Mouse (Mus musculus) hindbrain, embryonic 14.5 days (tissue): Measurements from ENCODE around the gene Ibtk. TPM values are rescaled to one million over a fixed set of nuclear protein-coding genes. Genes with fewer than 3 reads are reported as not detected.

Source experiments
- ATAC-seq: fragments of 200-750 bp; cut with Nextera tagmentation; 2 replicates; pipeline ENCODE4 v1.8.0; 2017; ENCODE audit warnings: moderate number of reproducible peaks, mild to moderate bottlenecking, moderate TSS enrichment, moderate library complexity; ENCODE audit not compliant: low FRiP score
- DNase-seq: peaks from one replicate; pipeline ENCODE4 v3.0.0-alpha.2; 2015; ENCODE audit warnings: low spot score
- H3K27ac ChIP-seq: fragments of 300-500 bp; sonication (generic); 2 replicates; pipeline ENCODE4 v1.5.1; 2014; ENCODE audit warnings: mild to moderate bottlenecking, moderate library complexity
- H3K27me3 ChIP-seq: fragments of 300-500 bp; sonication (generic); 2 replicates; pipeline ENCODE4 v1.6.1; 2014; ENCODE audit warnings: mild to moderate bottlenecking, low read length, mixed read lengths; ENCODE audit not compliant: control insufficient read depth, insufficient read depth
- H3K36me3 ChIP-seq: fragments of 300-500 bp; sonication (generic); replicated peaks from 2 replicates; pipeline ENCODE4 v1.6.1; 2014; ENCODE audit not compliant: control insufficient read depth, insufficient read depth
- H3K4me1 ChIP-seq: fragments of 300-500 bp; sonication (generic); replicated peaks from 2 replicates; pipeline ENCODE4 v1.6.1; 2014; ENCODE audit warnings: antibody characterized with exemption, low read length, mixed read lengths; ENCODE audit not compliant: control insufficient read depth, insufficient read depth
- H3K4me2 ChIP-seq: fragments of 300-500 bp; sonication (generic); replicated peaks from 2 replicates; pipeline ENCODE4 v1.6.1; 2014; ENCODE audit warnings: mild to moderate bottlenecking, moderate library complexity
- H3K4me3 ChIP-seq: fragments of 300-500 bp; sonication (generic); replicated peaks from 2 replicates; pipeline ENCODE4 v1.5.1; 2014; ENCODE audit warnings: mild to moderate bottlenecking, low read length
- H3K9ac ChIP-seq: fragments of 300-500 bp; sonication (generic); 2 replicates; pipeline ENCODE4 v1.6.1; 2014
- H3K9me3 ChIP-seq: fragments of 300-500 bp; sonication (generic); 2 replicates; pipeline ENCODE4 v1.6.1; 2016; ENCODE audit warnings: low read length; ENCODE audit not compliant: control insufficient read depth
- WGBS: fragments of 180-500 bp; shearing (Covaris S2); extraction: QIAGEN DNeasy Blood & Tissue Kit; methylation state at CpG from one replicate; pipeline ENCODE4 v1.1.7; 2014; 5-methylcytosine and 5-hydroxymethylcytosine counted together
- polyA plus RNA-seq: library from polyadenylated mRNA; unstranded; fragments of >200 nt; fragmentation: Nextera tagmentation; extraction: Ambion mirVana; gene quantifications from 2 replicates; pipeline ENCODE4 v1.2.1, GENCODE M21; 2014

The Ibtk gene
- polyA plus RNA-seq, 1 experiment from 2014 or later: 37.3 TPM

DNA sequence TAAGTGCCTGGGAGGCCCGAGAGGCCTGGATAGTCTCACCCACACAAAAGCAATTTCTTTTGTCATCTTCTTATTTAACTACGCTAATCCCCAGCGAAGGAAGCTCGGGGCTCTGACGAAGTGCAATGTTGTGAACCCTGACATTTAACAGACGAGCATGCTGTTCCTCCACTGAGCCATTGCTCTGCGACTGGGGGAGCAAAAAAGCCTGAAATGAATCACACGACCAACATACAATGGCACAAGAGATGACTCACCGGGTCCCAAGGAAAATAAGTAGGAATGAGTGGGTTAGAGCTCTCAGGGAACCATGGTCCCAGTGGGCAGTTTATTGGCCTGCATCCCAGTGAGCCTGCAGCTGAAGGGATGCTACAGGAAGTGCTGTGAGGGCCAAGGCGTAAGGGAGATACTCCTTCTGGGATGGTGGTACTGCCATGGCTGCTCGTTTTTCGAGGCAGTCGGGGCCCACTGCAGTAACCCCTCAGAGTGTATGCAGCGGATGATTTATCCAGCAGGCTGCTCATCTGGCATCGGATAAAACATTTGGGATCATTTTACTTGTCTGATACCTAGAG, 75.1 kb downstream of the Ibtk start:
- Histone ChIP-seq H3K9me3 (no peaks in the 10 kb centered on the region), H3K4me3 (no peak overlapping the region), H3K4me1 (no peaks in the 10 kb centered on the region; the same call in 1 of the 2 replicates), H3K36me3 (no peaks in the 10 kb centered on the region), H3K27me3 (no peaks in the 10 kb centered on the region), H3K27ac (no peak overlapping the region), H3K9ac (no peak overlapping the region), H3K4me2 (no peak overlapping the region)
- DNase-seq (no peak), ATAC-seq (peak; percentile 55; the same call in 1 of the 2 replicates)
- WGBS: 48% methylated on average over 15 of the region's 15 CpGs

DNA sequence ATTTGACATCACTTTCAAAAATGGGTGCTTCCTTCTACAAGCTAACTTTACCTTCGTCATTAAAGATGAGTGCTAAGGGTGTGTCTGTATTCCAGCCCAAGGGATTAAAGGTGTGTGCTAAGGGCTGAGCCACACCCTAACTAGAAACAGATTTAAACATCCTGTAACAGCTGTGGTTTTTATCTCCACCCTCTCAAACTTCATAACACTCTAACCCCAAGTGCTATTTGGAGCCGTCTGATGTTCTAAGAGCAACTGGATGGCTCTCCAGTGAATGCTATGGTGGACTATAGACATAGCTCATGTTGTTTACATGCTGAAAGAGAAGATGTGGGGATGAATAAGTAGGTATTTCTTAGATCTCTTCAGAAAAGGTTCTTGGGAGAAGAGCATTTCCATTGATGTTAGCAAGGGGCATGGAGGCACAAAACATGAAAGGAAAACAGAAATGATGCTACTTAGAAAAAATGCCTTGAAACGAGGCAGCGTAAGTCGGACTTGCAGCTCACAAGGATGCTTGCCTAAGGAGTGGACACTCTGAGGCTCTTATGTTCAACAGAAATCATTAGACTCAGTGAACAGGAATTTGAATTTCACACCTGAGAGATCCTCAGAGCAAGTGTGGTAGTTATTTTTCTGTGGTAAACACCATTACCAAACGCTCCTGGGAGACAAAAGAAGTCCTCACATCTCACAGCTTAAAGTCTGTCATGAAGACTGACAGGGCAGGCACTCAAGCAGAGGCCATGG, 77.4 kb downstream of the Ibtk start:
- ATAC-seq (no peak), DNase-seq (no peak)
- Histone ChIP-seq H3K27ac (no peak overlapping the region), H3K4me3 (no peak overlapping the region), H3K4me2 (no peak overlapping the region), H3K9ac (no peak overlapping the region), H3K27me3 (no peaks in the 10 kb centered on the region), H3K36me3 (no peaks in the 10 kb centered on the region), H3K4me1 (no peaks in the 10 kb centered on the region; the same call in 1 of the 2 replicates), H3K9me3 (no peaks in the 10 kb centered on the region)
- 89% methylated on average over 6 of the region's 6 CpGs for WGBS

DNA sequence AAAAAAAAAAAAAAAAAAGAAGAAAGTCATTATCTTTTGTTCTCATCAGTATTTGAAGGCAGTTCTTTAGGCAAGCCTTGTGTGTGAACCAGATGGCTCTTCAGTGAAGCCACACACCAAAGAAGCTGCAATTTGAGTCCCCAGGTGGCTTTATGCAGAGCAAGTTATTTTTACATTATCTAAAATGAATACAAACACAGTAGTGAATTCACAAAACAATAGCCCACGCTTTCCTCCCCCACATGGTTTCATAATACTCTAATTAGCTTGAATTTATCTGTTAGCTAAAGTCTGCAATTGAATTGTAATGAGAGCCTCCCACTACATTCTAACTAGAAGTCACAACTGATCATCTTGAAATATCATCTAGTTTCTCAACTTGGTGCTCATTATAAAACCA, 84.8 kb downstream of the Ibtk start:
- H3K4me3 ChIP-seq: no peak overlapping the region
- H3K27ac ChIP-seq: no peak overlapping the region
- H3K36me3 ChIP-seq: no peaks in the 10 kb centered on the region
- H3K9me3 ChIP-seq: no peaks in the 10 kb centered on the region
- H3K27me3 ChIP-seq: no peaks in the 10 kb centered on the region
- DNase-seq: no peak
- peaks cover 4% of the 10 kb centered on the region; the same call in 1 of the 2 replicates for H3K4me1 ChIP-seq
- H3K4me2 ChIP-seq: no peak overlapping the region
- WGBS: 53% methylated on average over 1 of the region's 1 CpGs
- H3K9ac ChIP-seq: no peak overlapping the region
- no peak for ATAC-seq

DNA sequence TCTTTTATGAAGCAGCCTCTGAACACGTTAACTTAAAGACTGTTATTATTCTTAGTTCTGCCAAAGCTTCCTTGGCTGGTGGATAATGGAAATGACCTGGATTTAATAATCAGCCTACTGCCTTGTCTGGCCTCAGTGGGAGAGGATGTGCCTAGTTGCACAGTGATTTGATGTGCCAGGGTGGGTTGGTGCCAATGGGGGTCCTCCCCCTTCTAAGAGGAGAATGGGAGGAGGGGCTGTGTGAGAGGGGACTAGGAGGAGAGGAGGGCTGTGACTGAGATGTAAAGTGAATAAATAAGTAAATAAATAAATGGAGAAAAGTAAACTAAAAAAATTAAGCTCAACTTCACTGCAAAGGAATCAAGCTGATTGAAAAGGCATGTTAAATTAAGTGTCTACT, 85.3 kb downstream of the Ibtk start:
- Histone ChIP-seq H3K9ac (no peak overlapping the region), H3K27me3 (no peaks in the 10 kb centered on the region), H3K4me1 (peaks cover 4% of the 10 kb centered on the region; the same call in 1 of the 2 replicates), H3K36me3 (no peaks in the 10 kb centered on the region), H3K27ac (no peak overlapping the region), H3K4me3 (no peak overlapping the region), H3K4me2 (no peak overlapping the region), H3K9me3 (no peaks in the 10 kb centered on the region)
- WGBS: 53% methylated on average over 1 of the region's 1 CpGs
- DNase-seq: no peak
- ATAC-seq: no peak

DNA sequence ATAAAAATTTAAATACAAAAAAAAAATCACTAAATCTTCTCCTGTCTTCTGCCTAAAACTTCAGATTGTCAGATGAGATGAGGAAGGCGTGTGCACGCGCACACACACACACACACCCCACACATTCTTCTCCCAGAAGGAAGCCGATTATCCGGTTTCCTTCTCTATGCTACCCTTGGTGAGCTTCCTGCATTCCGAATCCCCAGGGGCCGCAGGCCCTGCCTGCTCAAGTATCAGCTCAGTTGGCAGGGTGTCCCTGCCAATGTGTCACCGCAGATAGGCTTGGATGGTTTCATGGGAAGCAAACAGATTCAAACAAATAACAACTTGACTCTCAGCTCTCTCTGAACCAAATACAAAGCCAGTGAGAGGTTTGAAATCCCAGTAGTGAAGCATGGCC, 86.0 kb downstream of the Ibtk start:
- Histone ChIP-seq H3K27ac (no peak overlapping the region), H3K9me3 (no peaks in the 10 kb centered on the region), H3K4me2 (no peak overlapping the region), H3K4me3 (no peak overlapping the region), H3K36me3 (no peaks in the 10 kb centered on the region), H3K9ac (no peak overlapping the region), H3K4me1 (peaks cover 4% of the 10 kb centered on the region; the same call in 1 of the 2 replicates), H3K27me3 (no peaks in the 10 kb centered on the region)
- ATAC-seq: no peak
- DNase-seq: no peak
- WGBS: 39% methylated on average over 8 of the region's 8 CpGs

DNA sequence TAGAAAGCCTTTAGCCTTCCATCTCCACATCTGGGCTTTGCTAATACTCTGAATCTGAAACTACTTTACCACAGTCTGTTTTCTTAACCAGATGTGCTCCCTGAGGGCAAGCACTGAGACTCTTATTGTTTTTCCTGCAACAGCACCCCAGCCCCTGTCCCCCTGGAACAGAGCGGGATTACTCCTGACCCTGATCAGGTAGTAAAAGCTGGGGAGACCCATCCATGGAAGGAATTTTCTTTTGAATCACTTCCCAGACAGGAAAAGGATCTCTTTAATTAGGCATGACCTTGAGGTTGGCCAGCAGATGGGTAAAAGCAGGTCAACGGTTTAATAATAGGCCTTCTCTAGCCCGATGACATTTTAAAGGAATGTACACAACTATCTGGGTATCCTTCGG, 95.7 kb downstream of the Ibtk start:
- no peaks in the 10 kb centered on the region for H3K4me1 ChIP-seq
- H3K27me3 ChIP-seq: no peaks in the 10 kb centered on the region
- no peak overlapping the region for H3K4me3 ChIP-seq
- no peak for ATAC-seq
- H3K27ac ChIP-seq: no peak overlapping the region
- H3K36me3 ChIP-seq: no peaks in the 10 kb centered on the region
- H3K4me2 ChIP-seq: no peak overlapping the region
- 0 out of 2 replicates have a peak, but pooled peaks cover 3% of the 10 kb centered on the region for H3K9me3 ChIP-seq
- no peak for DNase-seq
- 87% methylated on average over 4 of the region's 4 CpGs for WGBS
- H3K9ac ChIP-seq: no peak overlapping the region

DNA sequence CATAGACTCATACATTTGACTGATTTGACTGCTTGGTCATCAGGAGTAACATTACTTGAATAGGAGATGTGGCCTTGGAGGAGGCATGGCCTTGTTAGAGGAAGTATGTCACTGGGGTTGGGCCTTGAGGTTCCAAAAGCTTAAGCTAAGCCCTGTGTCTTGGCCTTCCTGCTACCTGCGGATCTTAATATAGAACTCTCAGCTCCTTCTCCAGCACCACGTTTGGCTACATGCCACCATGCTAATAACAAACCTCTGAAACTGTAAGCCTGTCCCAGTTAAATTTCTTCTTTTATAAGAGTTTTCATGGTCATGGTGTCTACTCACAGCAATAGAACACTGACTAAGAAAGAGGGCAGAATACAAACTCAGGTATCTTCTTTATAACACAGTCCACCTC, 110.9 kb downstream of the Ibtk start:
- Histone ChIP-seq H3K9me3 (0 out of 2 replicates have a peak, but pooled peaks cover 4% of the 10 kb centered on the region), H3K36me3 (no peaks in the 10 kb centered on the region), H3K27me3 (no peaks in the 10 kb centered on the region), H3K4me3 (no peak overlapping the region), H3K4me1 (no peaks in the 10 kb centered on the region), H3K4me2 (no peak overlapping the region), H3K27ac (no peak overlapping the region), H3K9ac (no peak overlapping the region)
- WGBS: 91% methylated on average over 2 of the region's 2 CpGs
- ATAC-seq (no peak), DNase-seq (no peak)

Other genes with a start within 250 kb of the Ibtk start
- 27.7 and 27.9 TPM in 2 replicates for gene Tpbg, start 93.0 kb upstream of the Ibtk start, polyA plus RNA-seq